Comparison of ENCODE assay signal across 9 mouse cellular contexts in genomic region chr5:105139409-105140088, GRCm38 (mm10). TPM values are rescaled to one million over a fixed set of nuclear protein-coding genes. Genes with fewer than 3 reads are reported as not detected.
DNase-seq lines count a peak whose midpoint lies in the region; ATAC-seq and TF ChIP-seq lines count a peak whose summit lies in the region.
"Not testable (repeated sequence)": the region's sequence is repeated elsewhere in the genome, so short reads cannot be mapped to it uniquely, and the experiment has no call there.
"Had no signal": no experiment of that assay in that cellular context is flagged by ENCODE, and none has a peak within 500 bp of the region (broad histone marks: within the 10 kb centered on the region; RNA-seq: fewer than 3 reads in every experiment).

Gene Gbp9, minus strand, starts transcription at chr5:105139539.
Gene Gbp8, minus strand, starts transcription at chr5:105139540.
Gene Gbp4, minus strand, starts transcription at chr5:105139586.

- not testable (repeated sequence) for H3K27me3 ChIP-seq in heart, adult 2 months (ENCODE audit: control insufficient read depth, insufficient read depth, low read length); lung, postnatal 0 days (replicated peaks; ENCODE audit: insufficient read depth, low read length)

- TF ChIP-seq POLR2A in heart, adult 2 months (IDR thresholded peaks at IDR 0.05; ENCODE audit: insufficient read depth, low read depth, low read length) = peak; percentile 59; the same call in 1 of the 2 replicates

- H3K9ac ChIP-seq in heart, adult 2 months (ENCODE audit: low read depth, low read length) = peak within 1 kb of the TSS; percentile 51
- H3K9ac ChIP-seq in lung, postnatal 0 days (replicated peaks; ENCODE audit: low read depth) = not testable (repeated sequence)

- intact Hi-C loops in heart, adult 2 months (cut with DNase I) = loop anchor here (2.0 to 5.0 kb wide), 2 partner anchors 29 to 152 kb away; no protein-coding TSS in a partner anchor
- intact Hi-C loops in heart, postnatal 36 days (cut with DNase I) = loop anchor here (10.0 kb wide), 1 partner anchor 1025 kb away; the partner anchor contains the start of gene Sparcl1

- peak within 1 kb of the TSS; percentile 47 for H3K4me3 ChIP-seq in heart, adult 2 months
- H3K4me3 ChIP-seq in lung, postnatal 0 days (ENCODE audit: low read depth, low read length) = not testable (repeated sequence)

- not testable (repeated sequence) for TF ChIP-seq EP300 in heart, adult 2 months (IDR thresholded peaks at IDR 0.05; ENCODE audit: insufficient read depth, low read depth, low read length)
- 0 out of 2 replicates have a peak, but pooled peaks have one; percentile 6 for TF ChIP-seq EP300 in lung, postnatal 0 days (IDR thresholded peaks at IDR 0.05)

- DNase-seq in CD4-positive, CD25-positive, alpha-beta regulatory T cell, adult 2 months (ENCODE audit: low read depth, low spot score) = peak; percentile 85
- DNase-seq in adrenal gland, adult 2 months = peak; percentile 20
- DNase-seq in heart, adult 2 months = peak; percentile 52 to 59
- peak; percentile 31 to 37 for DNase-seq in heart, postnatal 36 days
- DNase-seq in kidney, postnatal 14 days = peak; percentile 37
- DNase-seq in lung, postnatal 0 days (ENCODE audit: low spot score) = peak; percentile 20
- DNase-seq in thymus, postnatal 10 days (ENCODE audit: low spot score in 2 of 2) = peak; percentile 53 to 61

- ATAC-seq in lung, postnatal 0 days = peak; percentile 65
- peak; percentile 83 for ATAC-seq in neutrophil, adult 5-6 weeks (ENCODE audit: extremely low read depth, insufficient number of reproducible peaks, low FRiP score, poor library complexity, severe bottlenecking)

- not testable (repeated sequence) for H3K79me2 ChIP-seq in heart, adult 2 months (replicated peaks; ENCODE audit: control insufficient read depth, insufficient read depth, low read length)

- H3K4me2 ChIP-seq in lung, postnatal 0 days (replicated peaks; ENCODE audit: low read depth, low read length) = not testable (repeated sequence)

- not testable (repeated sequence) for TF ChIP-seq CTCF in heart, adult 2 months (IDR thresholded peaks at IDR 0.05); lung, postnatal 0 days (IDR thresholded peaks at IDR 0.05)

- WGBS in heart, adult 2 months = 8% methylated on average over 2 of the region's 2 CpGs
- 15% methylated on average over 2 of the region's 2 CpGs for WGBS in lung, postnatal 0 days

- not testable (repeated sequence) for H3K4me1 ChIP-seq in heart, adult 2 months (ENCODE audit: control insufficient read depth, insufficient read depth, low read length); lung, postnatal 0 days (ENCODE audit: insufficient read depth, low read depth, low read length)

- H3K36me3 ChIP-seq in heart, adult 2 months (ENCODE audit: control insufficient read depth, insufficient read depth, low read length); lung, postnatal 0 days (ENCODE audit: insufficient read depth, low read length): not testable (repeated sequence)

- H3K9me3 ChIP-seq in lung, postnatal 0 days (ENCODE audit: low read length) = not testable (repeated sequence)

- H3K27ac ChIP-seq in heart, adult 2 months = peak within 1 kb of the TSS; percentile 80
- not testable (repeated sequence) for H3K27ac ChIP-seq in lung, postnatal 0 days (ENCODE audit: low read length)

RNA-seq across cellular contexts. Expression of gene Gbp9, which starts in this region (rescaled TPM):
- 1 to 10 TPM; 8.5 to 8.7 TPM for total RNA-seq in adrenal gland, adult 2 months (2021)
- polyA plus RNA-seq in adrenal gland, adult 2 months (2012; rRNA removed) = 1.5 and 1.9 TPM in 2 replicates
- 1 to 10 TPM; 7.4 to 9.4 TPM for total RNA-seq in heart, adult 2 months (2021)
- polyA plus RNA-seq in heart, adult 2 months (2012; rRNA removed) = 5.6 and 11.3 TPM in 2 replicates
- 10 to 100 TPM in 1 of 2 experiments, 1 to 10 TPM in 1; 9.9 to 11.0 TPM for total RNA-seq in heart, postnatal 36 days (2021)
- polyA plus RNA-seq in lung, postnatal 0 days (2015; fragmentation: Nextera tagmentation; extraction: Ambion mirVana) = 8.7 TPM in 2 replicates
- 155 and 177 TPM in 2 replicates for total RNA-seq in neutrophil, adult 5-6 weeks (2017)

RNA-seq across cellular contexts. Expression of gene Gbp8, which starts in this region (rescaled TPM):
- under 1 TPM; 0.40 to 0.52 TPM for total RNA-seq in adrenal gland, adult 2 months (2021)
- polyA plus RNA-seq in adrenal gland, adult 2 months (2012; rRNA removed) = 0.20 and 0.24 TPM in 2 replicates
- total RNA-seq in heart, adult 2 months (2021) = under 1 TPM; 0.13 to 0.23 TPM
- 0.29 TPM in 2 replicates for polyA plus RNA-seq in heart, adult 2 months (2012; rRNA removed)
- under 1 TPM; 0.11 to 0.19 TPM for total RNA-seq in heart, postnatal 36 days (2021)
- polyA plus RNA-seq in lung, postnatal 0 days (2015; fragmentation: Nextera tagmentation; extraction: Ambion mirVana) = 0.70 and 0.78 TPM in 2 replicates
- 8.8 and 14.4 TPM in 2 replicates for total RNA-seq in neutrophil, adult 5-6 weeks (2017)
- polyA plus RNA-seq: forebrain, embryonic 11.5 days had no signal

RNA-seq across cellular contexts. Expression of gene Gbp4, which starts in this region (rescaled TPM):
- total RNA-seq in adrenal gland, adult 2 months (2021) = 1 to 10 TPM; 3.9 to 4.8 TPM
- polyA plus RNA-seq in adrenal gland, adult 2 months (2012; rRNA removed) = 2.9 and 3.7 TPM in 2 replicates
- total RNA-seq in heart, adult 2 months (2021) = 10 to 100 TPM in 1 of 2 experiments, 1 to 10 TPM in 1; 4.6 to 11.5 TPM
- polyA plus RNA-seq in heart, adult 2 months (2012; rRNA removed) = 7.8 and 10.4 TPM in 2 replicates
- 10 to 100 TPM in 1 of 2 experiments, 1 to 10 TPM in 1; 9.0 to 10.6 TPM for total RNA-seq in heart, postnatal 36 days (2021)
- polyA plus RNA-seq in lung, postnatal 0 days (2015; fragmentation: Nextera tagmentation; extraction: Ambion mirVana) = 5.1 and 5.9 TPM in 2 replicates
- 39.9 and 50.6 TPM in 2 replicates for total RNA-seq in neutrophil, adult 5-6 weeks (2017)

Comparison
In these comparisons a context has a peak if more than half of its experiments do, and no peak if none do; other contexts are left out.
1. RNA of gene Gbp9 (total RNA-seq): 155 to 177 TPM in neutrophil, adult 5-6 weeks; 9.9 to 11.0 TPM in heart, postnatal 36 days, 7.4 to 9.4 TPM in heart, adult 2 months and 8.5 to 8.7 TPM in adrenal gland, adult 2 months; every median in the first group is over 10 times any median in the second.
2. DNase-seq: peak in every context shown above with its lines; median percentile 85 in CD4-positive, CD25-positive, alpha-beta regulatory T cell, adult 2 months; 57 in thymus, postnatal 10 days; 56 in heart, adult 2 months; 37 in kidney, postnatal 14 days; 34 in heart, postnatal 36 days; 20 in adrenal gland, adult 2 months; 20 in lung, postnatal 0 days.